Mouse (Mus musculus): ENCODE results near the gene Eif3a.

- TF ChIP-seq CTCF (IDR thresholded peaks at IDR 0.05; ENCODE audit: low read depth) (no peak), EP300 (IDR thresholded peaks at IDR 0.05; ENCODE audit: low read depth) (no peak)
These were observed 17.1 kb downstream of the Eif3a start for GRCm38 (mm10) chr19:60773366-60773765.

Data from liver, postnatal 0 days (tissue).